Mouse (Mus musculus) stomach, postnatal 0 days (tissue): ENCODE results near the gene Ormdl3.

Experiments used
- CTCF ChIP-seq: IDR thresholded peaks from 2 replicates; pipeline ENCODE4 v1.5.1; 2016; ENCODE audit warnings: antibody characterized with exemption, low read depth, mild to moderate bottlenecking, moderate library complexity
- EP300 ChIP-seq: optimal IDR thresholded peaks from 2 replicates; pipeline ENCODE3; 2016; ENCODE audit warnings: antibody characterized with exemption

DNA sequence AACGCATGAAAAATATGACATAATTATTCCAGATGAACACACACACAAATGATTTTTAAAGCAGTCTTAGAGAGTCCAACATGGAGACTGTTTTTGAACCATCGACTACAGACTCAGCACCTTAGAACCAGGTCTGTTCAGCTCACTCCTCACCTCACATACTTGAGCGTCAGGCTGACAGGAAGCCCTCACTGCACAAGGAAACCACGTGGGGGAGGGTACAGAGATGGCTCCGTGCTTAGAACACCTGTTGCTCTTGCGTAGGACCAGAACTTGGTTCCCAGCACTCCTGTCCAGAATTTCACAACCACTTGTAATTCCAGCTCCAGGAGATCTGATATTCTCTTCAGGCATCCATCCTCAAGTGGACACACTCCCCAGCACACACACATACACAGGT is 7.9 kb upstream of the Ormdl3 start:
- TF ChIP-seq CTCF: no peak
- no peak for TF ChIP-seq EP300
